Mouse (Mus musculus) hindbrain, postnatal 0 days (tissue): ENCODE measurements around the gene Ncoa4. TPM values are rescaled to one million over a fixed set of nuclear protein-coding genes. Genes with fewer than 3 reads are reported as not detected.
"Not testable (repeated sequence)": the region's sequence is repeated elsewhere in the genome, so short reads cannot be mapped to it uniquely, and the experiment has no call there.

ENCODE experiments used
- ATAC-seq: fragments of 200-750 bp; cut with Nextera tagmentation; 2 replicates; pipeline ENCODE4 v1.8.0; 2017; ENCODE audit warnings: mild to moderate bottlenecking, moderate TSS enrichment, moderate library complexity
- DNase-seq: peaks from one replicate; pipeline ENCODE4 v3.0.0-alpha.2; 2015; ENCODE audit warnings: low spot score
- H3K27ac ChIP-seq: fragments of 300-500 bp; sonication (generic); 2 replicates; pipeline ENCODE4 v1.5.1; 2014; ENCODE audit warnings: mild to moderate bottlenecking
- H3K27me3 ChIP-seq: fragments of 300-500 bp; sonication (generic); 2 replicates; pipeline ENCODE4 v1.6.1; 2014; ENCODE audit warnings: low read length, mixed read lengths; ENCODE audit not compliant: insufficient read depth
- H3K36me3 ChIP-seq: fragments of 300-500 bp; sonication (generic); 2 replicates; pipeline ENCODE4 v1.6.1; 2014; ENCODE audit warnings: low read length, mixed read lengths; ENCODE audit not compliant: insufficient read depth
- H3K4me1 ChIP-seq: fragments of 300-500 bp; sonication (generic); 2 replicates; pipeline ENCODE4 v1.6.1; 2014; ENCODE audit warnings: antibody characterized with exemption, low read length, mixed read lengths; ENCODE audit not compliant: insufficient read depth
- H3K4me2 ChIP-seq: fragments of 300-500 bp; sonication (generic); 2 replicates; pipeline ENCODE4 v1.6.1; 2014; ENCODE audit warnings: low read depth, mild to moderate bottlenecking, low read length, moderate library complexity, mixed read lengths
- H3K4me3 ChIP-seq: fragments of 300-500 bp; sonication (generic); 2 replicates; pipeline ENCODE4 v1.5.1; 2014; ENCODE audit warnings: low read length
- H3K9ac ChIP-seq: fragments of 300-500 bp; sonication (generic); replicated peaks from 2 replicates; pipeline ENCODE4 v1.6.1; 2014; ENCODE audit warnings: mild to moderate bottlenecking, low read length, moderate library complexity, mixed read lengths
- H3K9me3 ChIP-seq: fragments of 300-500 bp; sonication (generic); 2 replicates; pipeline ENCODE4 v1.6.1; 2016; ENCODE audit warnings: low read length, mixed read lengths
- CTCF ChIP-seq: IDR thresholded peaks from 2 replicates; pipeline ENCODE4 v1.5.1; 2016; ENCODE audit warnings: antibody characterized with exemption, control low read depth, low read depth
- WGBS: fragments of 180-500 bp; shearing (Covaris S2); extraction: QIAGEN DNeasy Blood & Tissue Kit; methylation state at CpG from one replicate; pipeline ENCODE4 v1.1.7; 2014; 5-methylcytosine and 5-hydroxymethylcytosine counted together
- polyA plus RNA-seq: library from polyadenylated mRNA; unstranded; fragments of >200 nt; fragmentation: Nextera tagmentation; extraction: Ambion mirVana; gene quantifications from 2 replicates; pipeline ENCODE4 v1.2.1, GENCODE M21; 2015
- total RNA-seq: library from RNA; depleted of rRNA; stranded (reverse); fragments of >200 nt; gene quantifications from 2 replicates; pipeline ENCODE4 v1.2.3, GENCODE M21; 2014

The Ncoa4 gene
- total and polyA plus RNA-seq, 2 experiments from 2014 or later = 82.3 to 171 TPM

DNA sequence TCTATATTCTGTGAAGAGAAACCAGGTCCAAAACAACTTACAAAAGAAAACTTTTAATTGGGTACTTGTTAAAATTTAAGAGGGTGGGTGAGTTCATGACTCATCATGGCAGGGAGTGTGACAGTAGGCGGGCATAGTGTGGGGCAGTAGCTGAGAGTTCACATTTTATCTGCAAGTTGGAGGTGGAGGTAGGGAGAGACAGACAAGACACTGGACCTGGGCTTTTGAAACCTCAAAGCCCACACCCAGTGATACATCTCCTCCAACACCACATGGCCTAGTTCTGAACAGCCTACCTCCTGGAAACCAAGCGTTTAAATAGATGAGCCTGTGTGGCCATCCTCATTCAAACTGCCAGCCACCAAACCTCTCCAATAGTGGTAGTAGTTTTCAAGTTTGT lies 15.6 kb downstream of the Ncoa4 start:
- DNase-seq = no peak
- Histone ChIP-seq H3K27me3 (no peaks in the 10 kb centered on the region), H3K4me3 (no peak overlapping the region), H3K36me3 (peaks cover 25% of the 10 kb centered on the region), H3K27ac (no peak overlapping the region), H3K9me3 (no peaks in the 10 kb centered on the region), H3K4me1 (no peaks in the 10 kb centered on the region), H3K4me2 (no peak overlapping the region), H3K9ac (no peak overlapping the region)
- no peak for ATAC-seq
- WGBS = 94% methylated on average over 2 of the region's 2 CpGs
- no peak for TF ChIP-seq CTCF

DNA sequence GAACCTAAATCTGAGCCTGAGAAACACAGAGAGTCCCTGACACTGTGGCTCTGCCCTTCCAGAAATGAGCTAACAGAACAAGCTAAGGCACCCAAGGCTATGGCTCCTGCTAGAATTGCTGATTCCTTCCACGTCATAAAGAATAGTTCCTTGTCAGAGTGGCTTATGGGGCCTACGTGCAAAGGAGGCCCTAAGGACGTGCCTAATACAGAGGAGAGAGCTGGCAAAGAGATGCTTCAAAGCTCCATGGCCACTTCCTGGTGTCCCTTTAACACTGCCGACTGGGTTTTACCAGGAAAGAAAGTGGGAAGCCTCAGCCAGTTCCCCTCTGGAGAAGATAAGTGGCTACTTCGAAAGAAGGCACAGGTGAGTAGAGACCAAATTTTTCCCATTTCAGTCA lies 16.9 kb downstream of the Ncoa4 start:
- peaks cover 29% of the 10 kb centered on the region for H3K36me3 ChIP-seq
- not testable (repeated sequence) for H3K4me2 ChIP-seq

DNA sequence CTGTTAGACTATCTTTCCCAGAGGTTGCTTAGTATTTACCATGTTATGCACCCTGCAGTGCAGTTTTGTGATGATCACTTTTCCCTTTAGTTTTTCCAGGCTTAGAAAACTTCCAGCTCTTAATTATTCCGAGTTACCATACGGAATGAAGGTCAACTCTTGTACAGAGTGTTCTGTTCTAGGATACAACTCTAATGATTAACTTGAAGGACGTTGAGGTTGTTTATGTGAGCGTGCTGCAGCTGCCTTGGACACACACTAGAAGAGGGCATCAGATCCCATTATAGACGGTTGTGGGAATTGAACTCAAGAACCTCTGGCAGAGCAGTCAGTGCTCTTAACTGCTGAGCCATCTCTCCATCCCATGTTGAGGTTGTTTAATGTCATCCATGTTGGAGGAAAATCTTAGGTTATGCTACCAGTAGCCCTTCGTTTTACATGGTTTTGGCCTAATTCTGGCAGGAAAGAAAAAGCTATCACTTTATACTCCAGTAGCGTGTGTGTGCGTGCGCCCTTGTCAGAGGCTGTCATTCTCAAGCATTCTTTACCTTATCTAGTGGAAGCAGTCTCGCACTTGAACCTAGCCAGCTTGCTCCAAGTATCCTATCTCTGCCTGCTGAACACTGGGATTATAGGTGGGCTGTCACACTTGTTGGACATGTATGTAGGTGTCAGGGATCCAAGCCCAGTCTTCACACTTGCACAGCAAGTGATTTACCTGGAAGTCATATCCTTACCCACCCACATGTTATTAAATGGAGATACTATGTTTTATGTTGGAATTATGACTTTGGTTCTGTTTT lies 19.9 kb downstream of the Ncoa4 start:
- ATAC-seq (no peak), DNase-seq (no peak)
- Histone ChIP-seq H3K4me1 (no peaks in the 10 kb centered on the region), H3K9ac (no peak overlapping the region), H3K27me3 (no peaks in the 10 kb centered on the region), H3K9me3 (no peaks in the 10 kb centered on the region), H3K4me3 (no peak overlapping the region), H3K27ac (no peak overlapping the region), H3K4me2 (no peak overlapping the region), H3K36me3 (peaks cover 32% of the 10 kb centered on the region)
- 93% methylated on average over 10 of the region's 10 CpGs for WGBS
- no peak for TF ChIP-seq CTCF

More for the DNA sequence above, 16.9 kb downstream of the Ncoa4 start:
- 88% methylated on average over 4 of the region's 5 CpGs for WGBS
- H3K4me3 ChIP-seq, H3K9me3 ChIP-seq, H3K27me3 ChIP-seq, H3K9ac ChIP-seq, H3K27ac ChIP-seq, ATAC-seq, DNase-seq, H3K4me1 ChIP-seq: not testable (repeated sequence)

DNA sequence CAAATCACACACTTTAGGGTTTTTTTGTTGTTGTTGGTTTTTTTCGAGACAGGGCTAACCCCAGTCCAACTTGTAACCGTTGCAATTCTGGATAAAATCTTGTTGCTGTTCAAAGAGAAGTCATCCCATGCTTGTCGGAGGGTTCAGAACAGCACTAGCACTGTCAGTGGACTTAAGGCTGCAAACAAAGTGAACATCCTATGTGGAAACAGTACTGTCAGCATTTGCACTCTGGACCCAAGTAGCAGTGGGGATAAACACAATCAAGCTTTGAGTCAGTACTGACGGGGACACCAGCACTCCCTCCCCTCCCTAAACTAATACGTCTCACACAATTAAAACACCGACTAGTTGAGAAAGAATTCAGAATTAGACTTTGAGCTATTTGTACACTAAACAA lies 21.2 kb downstream of the Ncoa4 start:
- no peaks in the 10 kb centered on the region for H3K27me3 ChIP-seq
- no peak overlapping the region for H3K4me3 ChIP-seq
- WGBS = 91% methylated on average over 6 of the region's 6 CpGs
- no peak for ATAC-seq
- TF ChIP-seq CTCF = no peak
- no peak overlapping the region for H3K4me2 ChIP-seq
- no peaks in the 10 kb centered on the region for H3K9me3 ChIP-seq
- H3K4me1 ChIP-seq = no peaks in the 10 kb centered on the region
- H3K27ac ChIP-seq = no peak overlapping the region
- H3K9ac ChIP-seq = no peak overlapping the region
- DNase-seq = no peak
- H3K36me3 ChIP-seq = peaks cover 30% of the 10 kb centered on the region

DNA sequence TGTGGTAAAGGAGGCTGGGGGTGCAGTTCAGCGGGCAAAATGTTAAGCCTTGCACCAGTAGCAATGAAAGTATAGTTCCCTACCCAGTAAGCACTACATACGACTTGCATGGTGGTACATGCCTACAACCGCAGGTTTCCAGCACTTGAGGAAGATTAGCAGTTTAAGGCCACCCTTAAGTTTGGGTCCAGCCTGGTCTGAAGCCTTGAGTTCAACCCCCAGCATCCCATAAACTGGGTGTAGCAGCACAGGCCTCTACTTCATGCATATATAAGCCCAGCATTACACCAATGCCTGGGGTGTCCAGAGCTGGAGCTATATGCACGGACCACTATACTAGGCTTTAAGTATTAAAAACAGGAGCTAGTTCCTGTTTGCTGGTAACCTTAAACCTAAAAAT lies 24.2 kb downstream of the Ncoa4 start:
- H3K4me1 ChIP-seq = no peaks in the 10 kb centered on the region
- no peaks in the 10 kb centered on the region for H3K27me3 ChIP-seq
- TF ChIP-seq CTCF = no peak
- H3K9me3 ChIP-seq = no peaks in the 10 kb centered on the region
- H3K9ac ChIP-seq = no peak overlapping the region
- H3K36me3 ChIP-seq = peaks cover 44% of the 10 kb centered on the region
- no peak overlapping the region for H3K4me2 ChIP-seq
- H3K27ac ChIP-seq = no peak overlapping the region
- WGBS = 95% methylated on average over 4 of the region's 4 CpGs
- no peak overlapping the region for H3K4me3 ChIP-seq
- ATAC-seq (no peak), DNase-seq (no peak)

DNA sequence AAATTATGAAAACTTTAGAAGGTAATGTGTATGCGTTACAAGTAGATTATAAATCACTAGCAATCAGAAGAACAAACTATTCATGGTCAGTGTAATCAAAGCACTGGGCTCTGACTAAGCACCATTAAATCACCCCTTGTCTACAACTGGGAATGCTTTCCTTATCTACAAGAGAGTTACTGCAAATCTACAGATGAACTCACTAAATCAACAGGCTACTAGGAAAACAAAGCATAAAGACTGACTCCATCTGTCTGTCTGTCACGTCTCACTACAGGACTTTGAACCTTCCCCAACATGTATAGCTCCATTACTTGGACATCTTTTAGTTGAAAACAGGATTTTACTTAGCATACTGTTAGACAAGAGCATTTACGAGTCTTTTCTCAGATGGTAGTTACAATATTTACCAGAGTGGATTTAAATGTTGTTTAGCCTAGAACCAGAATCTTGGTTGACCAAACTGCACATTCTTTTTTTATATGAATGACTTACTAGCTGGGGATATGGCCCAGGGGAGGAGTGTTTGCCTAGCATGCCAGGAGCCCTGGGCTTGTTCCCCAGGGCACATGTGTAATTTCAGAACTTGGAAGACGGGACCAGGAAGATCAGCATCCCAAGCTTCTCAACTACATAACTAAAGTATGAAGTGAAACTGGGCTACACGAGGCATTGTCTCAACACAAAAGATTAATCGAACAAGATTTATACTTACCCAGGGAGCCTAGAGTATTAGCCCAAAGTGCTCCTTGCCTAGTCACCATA lies 31.1 kb downstream of the Ncoa4 start:
- WGBS = 94% methylated on average over 6 of the region's 6 CpGs
- Histone ChIP-seq H3K9me3 (no peaks in the 10 kb centered on the region), H3K27ac (no peak overlapping the region), H3K4me1 (no peaks in the 10 kb centered on the region), H3K36me3 (peaks cover 40% of the 10 kb centered on the region), H3K27me3 (no peaks in the 10 kb centered on the region), H3K9ac (no peak overlapping the region), H3K4me2 (no peak overlapping the region), H3K4me3 (no peak overlapping the region)
- no peak for ATAC-seq
- no peak for TF ChIP-seq CTCF
- DNase-seq = no peak

DNA sequence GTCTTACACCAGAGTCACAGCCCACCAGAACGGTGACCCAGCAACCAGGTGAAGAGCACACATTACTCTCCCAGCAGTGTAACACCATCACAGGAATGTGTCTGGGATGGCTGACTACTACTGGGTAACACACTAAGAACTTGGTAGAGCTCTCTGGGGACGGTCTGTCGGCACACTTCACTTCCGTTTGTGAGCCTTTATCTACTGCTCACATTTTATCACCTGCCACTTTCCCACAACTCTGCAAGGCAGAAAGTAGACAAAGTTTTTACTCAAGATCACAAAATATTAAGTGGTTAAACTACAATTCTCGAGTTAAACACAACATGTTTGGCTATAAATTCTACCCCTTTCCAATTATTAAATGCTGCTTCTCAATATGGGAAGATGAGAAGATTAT lies 32.3 kb downstream of the Ncoa4 start:
- Histone ChIP-seq H3K27me3 (no peaks in the 10 kb centered on the region), H3K36me3 (peaks cover 39% of the 10 kb centered on the region), H3K9me3 (no peaks in the 10 kb centered on the region), H3K4me2 (no peak overlapping the region), H3K9ac (no peak overlapping the region), H3K4me1 (no peaks in the 10 kb centered on the region), H3K27ac (no peak overlapping the region), H3K4me3 (no peak overlapping the region)
- no peak for TF ChIP-seq CTCF
- WGBS = 95% methylated on average over 5 of the region's 5 CpGs
- DNase-seq (no peak), ATAC-seq (no peak)
